In the genomic region with DNA sequence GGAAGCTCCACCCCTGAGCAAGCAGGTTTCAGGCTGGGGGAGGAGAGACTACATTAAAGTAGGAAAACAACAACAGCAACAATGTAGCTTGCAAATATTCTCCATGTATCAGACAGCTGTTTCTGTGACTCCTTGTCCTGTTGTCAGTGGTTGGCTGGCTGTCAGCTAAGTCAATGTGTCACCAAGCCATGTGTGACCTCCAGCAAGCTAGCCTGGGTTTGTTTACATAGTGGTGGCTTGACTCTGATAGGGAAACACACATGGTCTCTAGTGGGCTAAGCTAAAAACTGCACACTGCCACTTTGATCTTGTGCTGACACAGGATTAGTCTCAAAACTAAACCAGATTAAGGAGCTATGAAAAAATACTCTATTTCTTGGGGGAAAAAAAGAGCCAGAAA, we compare ENCODE assay signal across 13 mouse cellular contexts.
DNase-seq lines count a peak whose midpoint lies in the region; ATAC-seq and TF ChIP-seq lines count a peak whose summit lies in the region.
"Had no signal": no experiment of that assay in that cellular context is flagged by ENCODE, and none has a peak within 500 bp of the region (broad histone marks: within the 10 kb centered on the region; RNA-seq: fewer than 3 reads in every experiment).

No protein-coding gene starts in this region.

- H3K4me1 ChIP-seq in kidney, embryonic 14.5 days (ENCODE audit: control insufficient read depth, insufficient read depth, low read length), result no peaks in the 10 kb centered on the region
- H3K4me1 ChIP-seq in stomach, embryonic 14.5 days (ENCODE audit: control insufficient read depth, insufficient read depth, low read length), result no peaks in the 10 kb centered on the region

- DNase-seq in kidney, adult 11 months, result peak; percentile 24
- DNase-seq in adrenal gland, postnatal 36 days, result peak; percentile 54 to 56
- DNase-seq in kidney, postnatal 36 days, result peak; percentile 21 to 37
- no peak for DNase-seq in right cerebral cortex, adult 2 months (ENCODE audit: low spot score in 2 of 2)
- no peak for DNase-seq in frontal cortex, adult 2 months (ENCODE audit: extremely low spot score in 1 of 2, low spot score in 1 of 2)
- no peak for DNase-seq in gastrocnemius, adult 2 months
- DNase-seq: heart, adult 11 months had no signal

- H3K9me3 ChIP-seq in kidney, embryonic 14.5 days (ENCODE audit: control insufficient read depth, low read length), result no peaks in the 10 kb centered on the region
- no peaks in the 10 kb centered on the region for H3K9me3 ChIP-seq in stomach, embryonic 14.5 days (ENCODE audit: control insufficient read depth, low read depth, low read length)

- no peak overlapping the region for H3K4me2 ChIP-seq in kidney, embryonic 14.5 days (replicated peaks; ENCODE audit: low read depth, low read length)
- H3K4me2 ChIP-seq in stomach, embryonic 14.5 days (replicated peaks; ENCODE audit: low read depth, low read length), result no peak overlapping the region

- H3K27me3 ChIP-seq in kidney, embryonic 14.5 days (ENCODE audit: control insufficient read depth, insufficient read depth, low read length), result no peaks in the 10 kb centered on the region
- H3K27me3 ChIP-seq in stomach, embryonic 14.5 days (ENCODE audit: control insufficient read depth, insufficient read depth, low read length), result no peaks in the 10 kb centered on the region
- H3K27me3 ChIP-seq: CH12.LX had no signal

- no peak overlapping the region for H3K9ac ChIP-seq in kidney, embryonic 14.5 days (ENCODE audit: low read depth, low read length)
- no peak overlapping the region for H3K9ac ChIP-seq in stomach, embryonic 14.5 days (replicated peaks; ENCODE audit: low read depth, low read length)

- H3K27ac ChIP-seq in kidney, embryonic 14.5 days (ENCODE audit: low read depth, low read length), result no peak overlapping the region
- no peak overlapping the region for H3K27ac ChIP-seq in stomach, embryonic 14.5 days (ENCODE audit: low read length)
- no peak overlapping the region for H3K27ac ChIP-seq in gastrocnemius, adult 2 months
- H3K27ac ChIP-seq: hindbrain, postnatal 0 days; macrophage had no signal

- no peak for TF ChIP-seq CTCF in gastrocnemius, adult 2 months (IDR thresholded peaks at IDR 0.05)

- intact Hi-C loops in gastrocnemius, adult 2 months (cut with DNase I), result no loop called here

- no peak overlapping the region for H3K4me3 ChIP-seq in kidney, embryonic 14.5 days (ENCODE audit: low read length)
- H3K4me3 ChIP-seq in stomach, embryonic 14.5 days (ENCODE audit: low read depth, low read length), result no peak overlapping the region
- H3K4me3 ChIP-seq in gastrocnemius, adult 2 months, result no peak overlapping the region

- ATAC-seq in kidney, embryonic 14.5 days (ENCODE audit: low FRiP score, low TSS enrichment), result no peak
- ATAC-seq in stomach, embryonic 14.5 days (ENCODE audit: insufficient number of reproducible peaks, insufficient read depth, low FRiP score, low read depth), result peak; percentile 87
- ATAC-seq: forebrain, embryonic 16.5 days; hindbrain, postnatal 0 days had no signal

- H3K36me3 ChIP-seq in kidney, embryonic 14.5 days (ENCODE audit: control insufficient read depth, insufficient read depth, low read length), result no peaks in the 10 kb centered on the region
- no peaks in the 10 kb centered on the region for H3K36me3 ChIP-seq in stomach, embryonic 14.5 days (ENCODE audit: control insufficient read depth, insufficient read depth, low read length)

Comparison
In these comparisons a context has a peak if more than half of its experiments do, and no peak if none do; other contexts are left out.
1. DNase-seq: peak in kidney, adult 11 months (single experiment), adrenal gland, postnatal 36 days (2 of 2) and kidney, postnatal 36 days (2 of 2); none in right cerebral cortex, adult 2 months (0 of 2), frontal cortex, adult 2 months (0 of 2) and gastrocnemius, adult 2 months (single experiment).